Mouse (Mus musculus) v-Abl transformed pro-B cells (cell line): ENCODE measurements around the gene Lpo.

Source experiments
- in situ Hi-C, 2 experiments: fragments of 400-800 bp; cut with MboI; formaldehyde crosslinking; loops; one replicate each; pipeline ENCODE4 v1.15.1; 2025; ENCODE audit not compliant: unreplicated experiment in 2 of 2

Lpo gene

DNA sequence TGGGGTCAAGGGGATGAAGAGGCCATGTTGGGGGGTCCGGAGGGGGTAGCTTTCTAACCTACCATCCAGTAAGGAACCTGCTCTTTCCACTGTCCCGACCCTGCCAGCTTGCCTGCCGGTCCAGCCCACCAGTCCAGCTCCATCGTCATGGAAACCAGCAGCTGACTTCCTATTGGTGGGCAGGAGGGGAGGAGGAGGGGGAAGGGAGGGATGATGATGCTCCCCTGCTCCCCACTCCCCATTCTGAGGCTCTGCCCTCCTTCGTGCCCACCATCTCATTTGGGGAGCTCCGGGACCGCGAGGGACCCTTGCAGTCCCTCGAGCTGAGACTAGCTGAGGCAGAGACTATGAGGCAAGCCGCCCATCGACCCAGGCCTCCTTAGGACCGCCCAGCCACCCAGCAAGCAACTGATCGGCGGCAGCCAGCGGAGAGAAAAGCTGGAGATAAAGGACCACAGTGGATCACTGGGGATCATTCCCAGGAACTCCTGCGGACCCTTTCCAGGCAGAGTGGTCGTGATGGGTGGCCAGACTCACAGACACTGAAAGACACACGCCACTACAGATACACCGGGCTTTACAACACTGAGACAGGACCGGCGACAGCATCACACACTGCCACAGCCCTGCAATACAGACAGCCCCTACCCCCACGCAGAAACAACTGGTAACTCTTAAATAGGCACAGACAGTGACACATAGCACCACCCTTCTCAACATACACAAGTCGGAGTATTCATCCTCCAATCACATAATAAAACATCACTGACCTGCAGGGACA is 67.6 kb downstream of the Lpo start, which contains the start of gene Tspoap1:
TSS of gene Tspoap1 (plus strand) at position 241 of the 781 bp plus-strand sequence.
- in situ Hi-C loops = loop anchor here (5.0 to 10.0 kb wide), 2 partner anchors 33 to 546 kb away; no protein-coding TSS in a partner anchor

DNA sequence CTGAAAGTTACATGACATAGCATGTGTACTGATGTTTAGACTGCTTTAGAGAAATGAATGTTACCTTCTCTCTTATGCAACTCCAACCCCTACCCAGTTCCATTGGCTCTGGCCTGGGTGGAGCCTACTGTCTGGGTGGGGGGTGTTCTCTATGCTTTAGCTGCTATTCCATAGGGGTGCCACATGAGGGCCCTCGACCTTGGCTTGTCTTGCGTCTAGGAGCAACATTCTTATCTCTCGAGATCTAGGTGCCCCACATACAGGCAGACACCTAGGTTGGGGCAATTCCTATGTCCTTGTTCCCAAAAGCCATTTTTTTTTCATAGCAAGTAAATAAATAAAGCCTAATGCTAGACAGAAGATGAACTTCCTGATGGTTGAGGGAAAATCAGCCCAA is 68.5 kb downstream of the Lpo start:
- in situ Hi-C loops = loop anchor here (5.0 to 10.0 kb wide), 5 partner anchors 32 to 1315 kb away; partner anchors contain the start of gene Gm525 (in 1 of the 2)

DNA sequence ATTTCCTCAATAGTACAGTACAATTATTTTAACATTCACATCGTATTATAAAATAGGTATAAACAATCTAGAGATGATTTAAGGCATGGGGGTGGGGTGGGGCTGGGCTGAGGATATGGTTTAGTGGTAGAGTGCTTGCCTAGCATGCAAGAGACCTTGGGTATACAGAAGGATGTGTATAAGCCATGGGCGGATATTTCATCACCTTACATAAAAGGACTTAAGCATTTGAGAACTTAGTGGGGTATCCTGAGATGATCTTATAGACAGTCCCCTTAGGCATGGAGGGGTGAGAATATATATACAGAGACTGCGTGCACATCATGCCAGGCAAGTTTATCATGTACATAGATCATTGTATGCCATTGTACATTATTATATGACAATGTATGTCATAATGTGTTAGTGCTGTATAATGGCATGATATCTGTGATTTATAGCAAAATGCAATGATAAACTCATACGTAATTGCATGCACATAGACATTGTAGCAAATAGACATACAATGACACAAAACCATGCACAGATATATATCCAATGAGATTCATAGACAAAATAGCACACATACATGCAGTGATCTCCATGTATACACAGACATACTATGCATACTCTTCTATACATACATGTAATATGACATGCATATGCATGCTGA is 69.0 kb downstream of the Lpo start:
- in situ Hi-C loops = loop anchor here in 1 of 2 experiments (10.0 kb wide), 3 partner anchors 334 to 1316 kb away; partner anchors contain the start of gene Gm525

DNA sequence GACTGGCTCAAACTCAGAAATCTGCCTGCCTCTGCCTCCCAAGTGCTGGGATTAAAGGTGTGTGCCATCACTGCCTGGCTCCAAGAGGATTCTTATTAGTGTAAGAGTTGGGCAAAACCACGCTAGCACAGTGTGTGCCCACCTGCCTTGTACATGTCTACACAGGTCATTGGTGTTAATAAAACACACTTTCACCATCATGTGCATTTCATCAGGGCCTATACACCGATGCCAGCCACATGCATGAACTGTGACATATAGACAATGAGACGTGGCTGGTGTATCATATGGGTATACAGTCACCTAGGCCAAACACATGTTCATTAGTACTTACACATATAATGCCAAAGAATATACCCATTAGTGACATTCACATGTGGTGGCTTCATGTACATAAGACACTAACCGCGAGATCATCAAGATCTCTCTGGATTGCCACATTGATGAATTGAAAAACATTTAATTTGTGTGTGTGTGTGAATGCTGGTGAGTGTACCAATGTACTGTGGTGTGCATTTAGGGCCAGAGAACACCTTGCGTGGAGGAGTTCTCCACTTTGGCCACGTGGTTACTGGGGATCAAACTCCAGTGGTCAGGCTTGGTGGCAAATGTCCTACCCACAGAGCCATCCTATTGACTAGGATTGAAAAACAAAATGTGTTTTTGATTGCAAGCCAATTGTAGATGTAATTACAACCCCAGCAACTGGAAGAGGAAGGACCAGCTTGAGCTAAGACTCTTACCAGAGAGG is 69.8 kb downstream of the Lpo start:
- in situ Hi-C loops = loop anchor here in 1 of 2 experiments (10.0 kb wide), 3 partner anchors 334 to 1316 kb away; partner anchors contain the start of gene Gm525

DNA sequence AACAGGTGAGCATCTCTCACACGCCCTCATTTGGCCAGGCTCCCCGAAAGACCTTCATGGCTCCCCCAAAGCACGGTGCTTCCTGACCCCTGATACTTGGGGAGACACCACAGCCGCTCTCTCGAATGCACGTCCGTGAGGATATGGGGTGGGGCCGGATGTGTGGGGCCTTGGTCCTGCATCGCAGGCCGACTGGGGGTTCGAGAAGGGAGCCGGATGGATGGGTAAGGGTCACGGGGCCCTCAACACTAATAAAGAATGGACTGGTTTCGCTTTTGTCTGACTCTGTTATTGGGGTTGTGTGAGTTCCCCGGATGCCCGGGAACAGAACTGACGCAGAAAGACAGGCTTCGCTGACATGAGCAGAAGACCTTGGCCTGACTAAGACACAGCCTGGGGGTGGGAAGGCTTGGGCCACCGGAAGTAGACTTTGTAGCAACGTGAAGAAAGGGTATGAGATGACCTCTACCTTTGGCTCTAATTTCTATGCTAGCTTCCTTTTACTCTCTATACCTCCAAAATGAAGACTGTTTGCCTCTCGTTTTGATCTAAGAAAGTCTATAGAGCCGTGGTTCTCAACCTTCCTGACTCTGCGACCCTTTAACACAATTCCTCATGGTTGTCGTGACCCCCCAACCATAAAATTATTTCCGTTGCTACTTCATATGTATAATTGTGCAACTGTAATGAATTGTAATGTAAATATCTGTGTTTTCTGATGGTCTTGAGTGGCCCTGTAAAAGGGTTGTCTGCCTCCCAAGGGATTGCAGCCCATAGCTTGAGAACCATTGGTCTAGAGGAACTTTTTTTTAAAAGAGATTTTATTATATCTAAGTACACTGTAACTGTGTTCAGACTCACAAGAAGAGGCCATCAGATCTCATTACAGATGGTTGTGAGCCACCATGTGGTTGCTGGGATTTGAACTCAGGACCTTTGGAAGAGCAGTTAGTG is 70.8 kb downstream of the Lpo start:
- in situ Hi-C loops = loop anchor here in 1 of 2 experiments (10.0 kb wide), 3 partner anchors 332 to 1318 kb away; partner anchors contain the start of gene Gm525
